Mouse (Mus musculus) forebrain, embryonic 10.5 days (tissue): ENCODE measurements around the gene Ggct. TPM values are rescaled to one million over a fixed set of nuclear protein-coding genes. Genes with fewer than 3 reads are reported as not detected.

Experiments used
- DNase-seq: peaks from one replicate; pipeline ENCODE4 v3.0.0-alpha.2; 2017; ENCODE audit warnings: low spot score; ENCODE audit errors: extremely low spot score
- H3K27ac ChIP-seq: fragments of 300-500 bp; sonication (generic); 2 replicates; pipeline ENCODE4 v1.5.1; 2016; ENCODE audit warnings: mild to moderate bottlenecking
- H3K27me3 ChIP-seq: fragments of 300-500 bp; sonication (generic); 2 replicates; pipeline ENCODE4 v1.6.1; 2016; ENCODE audit warnings: mild to moderate bottlenecking; ENCODE audit not compliant: poor library complexity, severe bottlenecking
- H3K36me3 ChIP-seq: fragments of 300-500 bp; sonication (generic); replicated peaks from 2 replicates; pipeline ENCODE4 v1.6.1; 2016; ENCODE audit warnings: mild to moderate bottlenecking, moderate library complexity
- H3K4me1 ChIP-seq: fragments of 300-500 bp; sonication (generic); 2 replicates; pipeline ENCODE4 v1.6.1; 2016
- H3K4me3 ChIP-seq: fragments of 300-500 bp; sonication (generic); 2 replicates; pipeline ENCODE4 v1.5.1; 2016; ENCODE audit warnings: mild to moderate bottlenecking, moderate library complexity
- H3K9me3 ChIP-seq: fragments of 300-500 bp; sonication (generic); 2 replicates; pipeline ENCODE4 v1.6.1; 2016; ENCODE audit warnings: mild to moderate bottlenecking, moderate library complexity
- WGBS: fragments of 180-500 bp; shearing (Covaris S2); methylation state at CpG from one replicate; pipeline ENCODE4 v1.1.7; 2016; 5-methylcytosine and 5-hydroxymethylcytosine counted together
- polyA plus RNA-seq: library from polyadenylated mRNA; unstranded; fragments of >200 nt; fragmentation: Nextera tagmentation; extraction: Ambion mirVana; gene quantifications from 2 replicates; pipeline ENCODE4 v1.2.1, GENCODE M21; 2016

Ggct gene
- polyA plus RNA-seq: 8.9 and 10.5 TPM in 2 replicates

DNA sequence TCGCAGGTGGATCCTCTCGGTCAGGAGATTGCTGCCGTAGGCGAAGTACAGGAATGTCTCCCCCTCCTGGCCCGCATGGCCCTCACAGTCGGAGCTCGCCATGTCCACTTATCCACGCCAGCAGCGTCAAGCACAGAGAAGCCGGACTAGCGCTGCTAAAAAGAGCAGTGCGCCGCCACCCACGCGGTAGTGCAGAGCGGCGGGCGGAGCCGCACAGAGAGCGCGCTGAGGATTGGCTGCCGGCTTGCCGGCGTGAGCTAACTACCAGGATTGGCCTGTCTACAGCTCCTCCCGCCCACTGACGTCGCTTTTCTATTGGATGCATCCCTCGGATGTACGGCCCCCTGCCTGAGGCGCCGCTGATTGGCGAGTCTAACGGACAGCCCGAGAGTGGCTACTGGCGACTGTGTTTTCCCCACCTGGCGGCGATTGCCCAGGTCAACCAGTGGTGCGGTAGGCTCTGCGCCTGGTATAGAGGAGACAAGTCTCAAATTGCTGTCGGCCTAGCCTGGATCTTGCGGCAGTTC lies at the start of gene Ggct:
Ggct (minus strand) TSS at position 217 of the 527 bp plus-strand sequence.
- under 1% methylated on average over 41 of the region's 41 CpGs for WGBS
- peaks cover 19% of the 10 kb centered on the region for H3K27me3 ChIP-seq
- peak; percentile 95 for DNase-seq
- H3K27ac ChIP-seq: peak within 1 kb of the TSS; percentile 81
- peak within 1 kb of the TSS; percentile 68 for H3K4me3 ChIP-seq
- H3K4me1 ChIP-seq: peaks cover 19% of the 10 kb centered on the region
- H3K36me3 ChIP-seq: no peaks in the 10 kb centered on the region
- no peaks in the 10 kb centered on the region for H3K9me3 ChIP-seq

DNA sequence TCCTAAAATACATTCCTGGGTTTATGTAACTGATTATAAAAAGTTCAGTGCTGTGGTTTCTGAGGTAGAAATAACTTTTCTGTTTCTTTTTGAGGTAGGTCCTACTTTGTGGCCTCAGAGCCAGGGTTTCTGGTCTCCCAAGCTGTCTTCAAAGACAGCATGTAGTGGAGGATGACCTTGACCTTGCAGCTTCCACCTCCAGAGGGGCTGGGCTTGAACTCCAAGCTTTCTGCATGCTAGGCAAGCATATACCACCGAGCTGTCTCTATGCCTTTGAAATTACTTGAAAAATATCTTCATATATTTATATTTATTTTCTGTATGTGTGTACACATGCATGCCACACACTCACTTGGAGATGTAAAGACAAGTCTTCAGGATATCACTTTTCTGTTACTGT lies 47.3 kb upstream of the Ggct start:
- Histone ChIP-seq H3K4me3 (no peak overlapping the region; the same call in 1 of the 2 replicates), H3K27ac (no peak overlapping the region), H3K9me3 (no peaks in the 10 kb centered on the region), H3K4me1 (peaks cover 24% of the 10 kb centered on the region), H3K36me3 (0 out of 2 replicates have a peak, but pooled peaks cover 2% of the 10 kb centered on the region), H3K27me3 (no peaks in the 10 kb centered on the region)
- WGBS: 85% methylated on average over 1 of the region's 1 CpGs
- DNase-seq: no peak

DNA sequence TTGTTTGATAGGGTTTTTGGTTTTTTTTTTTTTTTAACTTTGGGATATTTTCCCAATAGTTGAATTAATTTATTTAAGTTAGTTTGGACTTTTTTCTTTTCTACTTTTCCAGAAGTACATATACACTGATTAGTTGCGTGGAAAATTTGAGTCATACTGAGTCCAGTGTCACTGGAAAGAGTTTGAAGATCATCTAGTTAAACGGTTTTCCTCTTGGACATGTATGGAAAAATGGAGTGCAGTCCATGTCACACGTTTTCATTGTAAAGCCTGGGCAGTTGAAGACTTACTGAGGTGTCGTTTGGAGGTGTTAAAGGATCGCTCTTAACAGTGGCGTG lies 46.7 kb upstream of the Ggct start:
- H3K9me3 ChIP-seq: no peaks in the 10 kb centered on the region
- H3K36me3 ChIP-seq: 0 out of 2 replicates have a peak, but pooled peaks cover 2% of the 10 kb centered on the region
- H3K27ac ChIP-seq: no peak overlapping the region
- H3K4me3 ChIP-seq: peak overlapping the region; percentile 97
- no peaks in the 10 kb centered on the region for H3K27me3 ChIP-seq
- no peak for DNase-seq
- 87% methylated on average over 6 of the region's 6 CpGs for WGBS
- H3K4me1 ChIP-seq: peaks cover 24% of the 10 kb centered on the region

DNA sequence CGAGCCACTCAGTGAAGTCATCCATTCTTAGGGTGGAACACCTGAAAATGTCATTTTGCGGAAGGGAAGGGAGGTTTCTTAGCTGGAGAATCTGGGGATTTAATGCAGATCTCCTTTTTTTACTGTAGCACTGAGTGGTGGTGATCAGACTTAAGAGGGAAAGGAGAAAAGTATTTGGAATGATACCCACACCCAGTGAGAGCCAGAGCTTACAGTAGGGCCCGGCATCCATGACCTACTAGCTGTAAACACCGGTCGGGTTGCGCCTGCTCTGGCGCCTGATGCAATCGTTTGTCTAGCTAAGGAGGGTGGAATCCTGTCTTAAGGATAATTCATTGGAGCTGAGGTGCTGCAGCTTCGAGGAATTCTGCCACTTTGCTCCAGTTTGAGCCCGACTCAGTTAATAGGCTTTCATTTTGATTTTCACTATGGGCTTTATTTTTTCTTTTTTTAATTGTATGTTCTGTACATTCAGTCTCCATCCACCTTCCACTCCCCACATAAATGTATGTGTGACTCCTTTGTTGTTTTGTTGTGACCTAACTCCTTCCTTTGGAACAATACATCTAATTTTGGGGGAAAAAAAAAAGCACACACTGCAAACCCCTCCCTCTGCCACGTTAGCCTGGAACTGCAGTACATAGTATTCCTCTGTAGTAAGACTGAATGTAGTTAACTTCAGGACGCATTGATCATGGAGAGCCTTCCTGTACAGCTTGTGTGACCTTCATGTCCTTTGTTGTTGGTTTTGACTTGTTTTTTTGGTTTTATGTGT lies 46.1 kb upstream of the Ggct start:
- Histone ChIP-seq H3K27ac (peak overlapping the region; percentile 98), H3K9me3 (no peaks in the 10 kb centered on the region), H3K4me3 (peak overlapping the region; percentile 97), H3K36me3 (0 out of 2 replicates have a peak, but pooled peaks cover 2% of the 10 kb centered on the region), H3K4me1 (peaks cover 24% of the 10 kb centered on the region), H3K27me3 (no peaks in the 10 kb centered on the region)
- DNase-seq: no peak
- 5% methylated on average over 12 of the region's 12 CpGs for WGBS

DNA sequence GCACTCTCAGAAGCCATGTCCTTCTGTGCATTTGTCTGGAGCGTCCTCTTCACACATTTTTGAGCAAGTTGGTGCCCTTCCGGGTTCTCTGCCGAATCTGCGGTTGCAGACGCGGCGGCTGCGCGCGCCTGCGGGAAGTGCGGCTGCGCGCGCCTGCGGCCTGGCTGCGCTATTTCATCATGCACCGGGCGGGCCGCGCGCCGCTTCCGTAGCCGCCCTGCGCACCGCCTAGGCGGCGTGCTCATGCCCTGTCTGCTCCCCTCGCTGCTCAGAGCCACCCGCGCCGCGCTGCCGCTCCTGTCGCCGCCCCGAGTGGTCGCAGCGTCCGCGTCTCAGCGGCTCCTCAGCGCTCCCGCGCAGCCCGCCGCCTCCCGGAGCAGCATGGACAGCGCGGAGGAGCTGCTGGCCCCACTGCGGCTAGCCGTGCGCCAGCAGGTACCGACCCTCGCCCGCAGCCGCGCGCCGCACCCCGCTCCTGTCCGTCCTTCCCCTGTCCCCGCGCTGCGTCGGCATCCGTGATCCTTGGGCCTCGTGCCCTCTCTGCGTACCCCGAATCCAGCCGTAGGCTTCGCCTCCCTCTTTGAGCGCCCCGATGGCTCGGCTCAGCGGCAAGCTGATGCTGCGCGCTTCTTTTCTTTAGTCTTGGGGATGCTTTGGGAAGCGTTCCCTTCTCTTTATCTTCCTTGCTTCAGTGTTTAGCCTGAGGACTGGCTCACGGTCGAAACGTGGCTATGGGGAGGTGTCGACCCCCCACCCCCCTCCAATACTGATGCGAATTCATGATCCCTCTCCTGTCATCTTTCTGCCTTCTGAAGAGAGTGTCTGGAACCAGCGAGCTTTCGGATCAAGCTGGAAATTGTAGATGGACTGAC lies 45.3 kb upstream of the Ggct start, which contains the start of gene Gars:
Gars (plus strand) TSS at position 209 of the 872 bp plus-strand sequence.
- Histone ChIP-seq H3K4me3 (peak within 1 kb of the TSS; percentile 97), H3K4me1 (peaks cover 24% of the 10 kb centered on the region), H3K27ac (peak within 1 kb of the TSS; percentile 98), H3K36me3 (0 out of 2 replicates have a peak, but pooled peaks cover 2% of the 10 kb centered on the region), H3K9me3 (no peaks in the 10 kb centered on the region), H3K27me3 (no peaks in the 10 kb centered on the region)
- under 1% methylated on average over 87 of the region's 87 CpGs for WGBS
- peak; percentile 82 for DNase-seq

DNA sequence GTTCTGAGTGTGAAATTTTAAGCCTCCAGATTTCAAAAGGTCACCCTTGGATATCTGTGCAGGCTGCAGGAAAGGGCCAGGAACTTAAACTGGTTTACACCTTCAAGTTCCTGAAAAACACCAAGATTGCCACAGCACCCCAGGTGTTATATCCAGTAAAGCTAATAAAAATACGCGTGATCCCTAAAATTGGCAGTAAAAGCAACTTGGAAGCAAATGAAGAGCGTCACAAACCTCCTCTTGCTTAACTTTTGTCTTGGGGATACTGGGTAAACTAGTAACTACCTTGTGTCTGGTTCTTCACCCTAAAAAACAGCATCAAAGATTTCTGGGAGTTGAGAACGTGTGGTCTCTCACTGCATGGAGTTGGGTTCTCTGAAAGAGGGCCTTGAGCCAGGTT lies 44.0 kb upstream of the Ggct start:
- H3K4me3 ChIP-seq: no peak overlapping the region
- H3K27ac ChIP-seq: peak overlapping the region; percentile 98; the same call in 1 of the 2 replicates
- no peaks in the 10 kb centered on the region for H3K9me3 ChIP-seq
- DNase-seq: no peak
- 0 out of 2 replicates have a peak, but pooled peaks cover 2% of the 10 kb centered on the region for H3K36me3 ChIP-seq
- 91% methylated on average over 4 of the region's 4 CpGs for WGBS
- no peaks in the 10 kb centered on the region for H3K27me3 ChIP-seq
- H3K4me1 ChIP-seq: peaks cover 24% of the 10 kb centered on the region

DNA sequence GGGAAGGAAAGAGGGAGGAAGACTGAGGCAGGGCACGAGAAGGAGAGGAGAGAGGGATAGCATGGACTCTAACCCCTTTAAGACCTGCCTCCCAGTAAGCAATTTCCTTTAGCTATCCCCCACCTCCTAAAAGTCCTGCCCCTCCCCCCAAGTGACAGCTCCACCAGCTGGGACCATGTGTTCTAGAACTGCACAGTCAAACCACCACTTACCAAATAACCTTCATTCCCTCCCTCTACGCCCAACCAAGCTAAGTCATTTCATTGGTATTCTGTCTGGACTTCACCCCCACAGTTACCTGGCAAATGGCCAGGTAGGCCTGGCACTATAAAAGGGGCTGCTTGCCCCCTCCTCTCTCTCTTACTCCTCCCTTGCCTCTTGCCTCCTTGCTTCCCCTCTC lies 34.9 kb upstream of the Ggct start:
- no peaks in the 10 kb centered on the region for H3K27me3 ChIP-seq
- no peaks in the 10 kb centered on the region for H3K36me3 ChIP-seq
- 83% methylated on average over 2 of the region's 2 CpGs for WGBS
- no peaks in the 10 kb centered on the region; the same call in 1 of the 2 replicates for H3K9me3 ChIP-seq
- H3K27ac ChIP-seq: no peak overlapping the region
- no peaks in the 10 kb centered on the region for H3K4me1 ChIP-seq
- DNase-seq: no peak
- no peak overlapping the region for H3K4me3 ChIP-seq

DNA sequence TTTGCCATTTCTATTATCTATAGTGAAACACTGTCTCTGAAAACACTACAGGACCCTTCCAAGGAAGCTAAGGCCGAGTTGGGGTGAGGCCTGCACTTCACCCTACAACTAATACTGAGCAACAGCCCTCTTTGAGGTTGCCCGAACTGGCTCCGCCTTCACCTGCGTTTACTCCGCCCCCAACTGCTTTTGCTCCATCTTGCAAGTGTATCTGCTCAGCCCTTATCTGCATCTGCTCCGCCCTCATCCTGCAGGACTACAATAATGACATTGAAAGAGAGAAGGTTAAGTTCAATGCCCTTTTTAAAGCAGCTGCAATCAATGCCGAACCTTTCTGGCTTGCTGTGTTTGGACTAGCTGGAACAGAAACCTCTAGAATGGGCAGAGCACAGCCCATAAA lies 29.1 kb upstream of the Ggct start:
- WGBS: 91% methylated on average over 7 of the region's 7 CpGs
- Histone ChIP-seq H3K27ac (no peak overlapping the region), H3K4me1 (peaks cover 9% of the 10 kb centered on the region), H3K4me3 (no peak overlapping the region), H3K9me3 (no peaks in the 10 kb centered on the region), H3K27me3 (peaks cover 14% of the 10 kb centered on the region), H3K36me3 (no peaks in the 10 kb centered on the region)
- no peak for DNase-seq

DNA sequence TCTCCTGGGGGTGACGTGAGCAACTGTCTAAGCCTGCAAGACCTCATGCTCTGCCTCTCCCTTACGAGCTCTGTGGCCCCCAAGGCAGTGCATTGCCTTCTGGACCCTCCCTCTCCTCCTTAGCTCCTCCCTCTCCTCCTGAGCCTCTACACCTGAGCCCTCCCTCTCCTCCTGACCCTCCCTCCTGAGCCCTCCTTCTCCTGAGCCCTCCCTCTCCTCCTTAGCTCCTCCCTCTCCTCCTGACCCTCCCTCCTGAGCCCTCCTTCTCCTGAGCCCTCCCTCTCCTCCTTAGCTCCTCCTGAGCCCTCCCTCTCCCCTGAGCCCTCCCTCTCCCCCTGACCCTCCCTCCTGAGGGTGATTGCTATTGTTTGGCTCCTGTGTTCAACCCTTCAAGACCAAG lies 25.7 kb upstream of the Ggct start:
- H3K9me3 ChIP-seq: peaks cover 9% of the 10 kb centered on the region; the same call in 1 of the 2 replicates
- WGBS: 81% methylated on average over 2 of the region's 2 CpGs
- H3K27ac ChIP-seq: no peak overlapping the region
- peaks cover 37% of the 10 kb centered on the region for H3K27me3 ChIP-seq
- peaks cover 16% of the 10 kb centered on the region for H3K4me1 ChIP-seq
- no peaks in the 10 kb centered on the region for H3K36me3 ChIP-seq
- no peak overlapping the region for H3K4me3 ChIP-seq
- DNase-seq: no peak

DNA sequence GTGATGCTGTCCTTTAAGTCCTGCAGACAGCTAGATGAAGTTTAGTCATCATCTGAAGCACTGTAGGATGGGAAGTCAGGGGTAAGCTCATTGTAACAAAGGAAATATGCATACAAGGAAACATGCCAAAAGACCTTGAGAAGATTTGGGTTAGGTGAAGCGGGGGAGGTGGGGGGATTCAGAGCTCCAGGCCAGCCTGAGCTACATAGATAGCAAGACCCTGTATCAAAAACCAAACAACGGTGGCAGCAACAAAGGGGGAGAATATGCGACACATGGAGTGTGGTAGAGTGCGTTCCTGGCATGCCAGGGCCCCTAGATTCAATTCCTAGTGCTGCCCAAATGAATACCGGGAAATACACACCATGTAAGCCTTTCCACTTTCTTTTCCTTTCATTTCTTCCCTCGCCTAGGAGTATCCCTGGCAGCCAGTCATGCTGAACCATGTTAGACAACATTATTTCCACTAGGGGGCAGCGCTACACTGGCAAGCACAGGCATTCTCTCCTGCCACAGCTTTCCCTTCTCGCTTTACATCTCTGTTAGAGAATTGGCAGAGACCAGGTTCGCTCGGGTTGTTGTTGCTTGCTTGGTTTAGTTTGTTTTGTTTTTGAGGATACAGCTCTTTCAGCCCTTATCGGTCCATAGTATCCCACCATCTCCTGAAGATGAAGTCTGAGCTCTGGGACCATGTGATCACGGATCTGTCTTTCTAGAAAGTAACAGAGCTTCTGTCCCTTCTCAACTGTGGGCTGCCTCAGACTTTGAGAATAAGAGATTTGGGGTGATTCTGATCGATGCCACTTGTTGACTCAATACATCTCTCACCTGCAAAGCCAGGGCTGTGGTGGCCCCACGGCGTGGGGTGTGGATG lies 24.2 kb upstream of the Ggct start:
- Histone ChIP-seq H3K27me3 (peaks cover 52% of the 10 kb centered on the region), H3K27ac (no peak overlapping the region), H3K4me1 (peaks cover 16% of the 10 kb centered on the region), H3K4me3 (no peak overlapping the region), H3K36me3 (no peaks in the 10 kb centered on the region), H3K9me3 (peaks cover 9% of the 10 kb centered on the region; the same call in 1 of the 2 replicates)
- DNase-seq: peak; percentile 62
- WGBS: 31% methylated on average over 15 of the region's 15 CpGs

DNA sequence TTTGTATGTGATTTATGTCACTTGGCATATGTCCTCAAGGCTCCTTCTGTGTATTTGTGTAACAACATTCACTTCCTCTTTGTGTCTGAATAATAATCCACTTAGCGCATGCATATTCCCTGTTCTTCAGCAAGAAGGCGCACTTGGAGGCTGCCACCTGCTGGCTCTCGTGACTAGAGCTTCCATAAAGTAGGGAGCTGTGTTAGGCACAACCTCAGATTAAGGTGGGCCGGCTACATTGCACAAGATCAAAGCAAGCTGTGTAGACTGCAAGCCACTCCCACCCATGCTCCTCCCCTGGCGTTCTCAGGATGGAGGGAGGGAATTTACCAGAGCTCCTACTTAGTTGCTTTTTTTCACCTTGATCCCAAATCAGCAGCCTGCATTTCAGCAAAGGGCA lies 23.5 kb upstream of the Ggct start:
- peaks cover 9% of the 10 kb centered on the region; the same call in 1 of the 2 replicates for H3K9me3 ChIP-seq
- peaks cover 16% of the 10 kb centered on the region for H3K4me1 ChIP-seq
- H3K27ac ChIP-seq: no peak overlapping the region
- 28% methylated on average over 5 of the region's 5 CpGs for WGBS
- H3K27me3 ChIP-seq: peaks cover 59% of the 10 kb centered on the region
- no peak overlapping the region for H3K4me3 ChIP-seq
- no peaks in the 10 kb centered on the region for H3K36me3 ChIP-seq
- DNase-seq: no peak

DNA sequence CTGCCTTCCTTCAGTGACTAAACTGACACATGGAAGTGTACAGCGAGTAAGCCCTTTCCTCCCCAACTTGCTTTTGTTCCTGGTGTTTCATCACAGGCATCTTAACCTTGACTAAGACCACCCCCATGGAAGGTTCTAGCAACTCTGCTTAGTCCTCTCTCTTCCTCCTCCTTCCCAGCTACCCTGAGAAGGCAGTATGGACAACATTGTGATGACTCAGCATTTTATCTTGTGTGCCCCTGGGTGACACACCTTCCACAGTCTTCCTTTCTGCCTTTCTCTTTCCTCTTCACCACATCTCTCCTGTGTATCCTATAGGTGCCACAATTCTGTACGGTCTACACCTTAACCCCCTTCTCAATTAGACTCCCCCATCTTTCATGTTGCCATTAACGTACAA lies 21.4 kb upstream of the Ggct start:
- Histone ChIP-seq H3K27me3 (peaks cover 78% of the 10 kb centered on the region), H3K36me3 (no peaks in the 10 kb centered on the region)
- 91% methylated on average over 3 of the region's 3 CpGs for WGBS

More for the DNA sequence above, 21.4 kb upstream of the Ggct start:
- no peak overlapping the region for H3K27ac ChIP-seq
- H3K4me1 ChIP-seq: peaks cover 28% of the 10 kb centered on the region
- H3K4me3 ChIP-seq: no peak overlapping the region
- no peak for DNase-seq
- peaks cover 9% of the 10 kb centered on the region; the same call in 1 of the 2 replicates for H3K9me3 ChIP-seq
